Mouse (Mus musculus): ENCODE measurements around the gene Ddias. TPM values are rescaled to one million over a fixed set of nuclear protein-coding genes. Genes with fewer than 3 reads are reported as not detected.
"Not testable (repeated sequence)": the region's sequence is repeated elsewhere in the genome, so short reads cannot be mapped to it uniquely, and the experiment has no call there.

Ddias gene
- under 1 TPM; 0.32 to 0.41 TPM for total RNA-seq (2021)

GRCm38 (mm10) chr7:92874116-92874675 is at the start of gene Ddias, which contains the start of gene Prcp:
Gene Ddias (minus strand): TSS chr7:92874247.
Gene Prcp (plus strand): TSS chr7:92874470.
- intact Hi-C loops (cut with DNase I), result loop anchor here (2.0 to 5.0 kb wide), 5 partner anchors 25 to 237 kb away; partner anchors contain the start of genes Ankrd42 and Pcf11
- DNase-seq (ENCODE audit: low spot score in 2 of 2), result peak; percentile 91 to 93

- intact Hi-C loops (cut with DNase I), result no loop called here
- DNase-seq (ENCODE audit: low spot score in 2 of 2), result no peak
These were observed 46.8 kb upstream of the Ddias start for GRCm38 (mm10) chr7:92920857-92921172.

GRCm38 (mm10) chr7:92920172-92920856 is 46.3 kb upstream of the Ddias start:
- intact Hi-C loops (cut with DNase I), result no loop called here

GRCm38 (mm10) chr7:92904285-92904684 is 30.2 kb upstream of the Ddias start:
- intact Hi-C loops (cut with DNase I); DNase-seq (ENCODE audit: low spot score in 2 of 2): not testable (repeated sequence)

More at GRCm38 (mm10) chr7:92920172-92920856, 46.3 kb upstream of the Ddias start:
- no peak for DNase-seq (ENCODE audit: low spot score in 2 of 2)

GRCm38 (mm10) chr7:92903360-92904038 is 29.5 kb upstream of the Ddias start:
- intact Hi-C loops (cut with DNase I), result no loop called here
- DNase-seq (ENCODE audit: low spot score in 2 of 2), result peak; percentile 44 to 59

- intact Hi-C loops (cut with DNase I), result loop anchor here (5.0 kb wide), 1 partner anchor 70 kb away; no protein-coding TSS in a partner anchor
These were observed 23.0 kb upstream of the Ddias start for GRCm38 (mm10) chr7:92897021-92897420.

GRCm38 (mm10) chr7:92896036-92896435 is 22.0 kb upstream of the Ddias start:
- no peak for DNase-seq (ENCODE audit: low spot score in 2 of 2)
- intact Hi-C loops (cut with DNase I), result loop anchor here (5.0 kb wide), 1 partner anchor 71 kb away; no protein-coding TSS in a partner anchor

More at GRCm38 (mm10) chr7:92897021-92897420, 23.0 kb upstream of the Ddias start:
- DNase-seq (ENCODE audit: low spot score in 2 of 2), result peak in 1 of 2 experiments; percentile 11

- intact Hi-C loops (cut with DNase I), result no loop called here
- DNase-seq (ENCODE audit: low spot score in 2 of 2), result no peak
These were observed 19.4 kb upstream of the Ddias start for GRCm38 (mm10) chr7:92893478-92893877.

- intact Hi-C loops (cut with DNase I), result no loop called here
- no peak for DNase-seq (ENCODE audit: low spot score in 2 of 2)
These were observed 16.7 kb upstream of the Ddias start for GRCm38 (mm10) chr7:92890618-92891230.

GRCm38 (mm10) chr7:92890211-92890610 is 16.2 kb upstream of the Ddias start:
- intact Hi-C loops (cut with DNase I), result no loop called here

GRCm38 (mm10) chr7:92887230-92887629 is 13.2 kb upstream of the Ddias start:
- no peak for DNase-seq (ENCODE audit: low spot score in 2 of 2)
- intact Hi-C loops (cut with DNase I), result no loop called here

More at GRCm38 (mm10) chr7:92890211-92890610, 16.2 kb upstream of the Ddias start:
- no peak for DNase-seq (ENCODE audit: low spot score in 2 of 2)

GRCm38 (mm10) chr7:92886801-92887200 is 12.8 kb upstream of the Ddias start:
- intact Hi-C loops (cut with DNase I), result no loop called here
- DNase-seq (ENCODE audit: low spot score in 2 of 2), result no peak

GRCm38 (mm10) chr7:92884998-92885660 is 11.1 kb upstream of the Ddias start:
- intact Hi-C loops (cut with DNase I), result no loop called here
- DNase-seq (ENCODE audit: low spot score in 2 of 2), result no peak

- no peak for DNase-seq (ENCODE audit: low spot score in 2 of 2)
- intact Hi-C loops (cut with DNase I), result no loop called here
These were observed 10.0 kb upstream of the Ddias start for GRCm38 (mm10) chr7:92883850-92884716.

GRCm38 (mm10) chr7:92878575-92879285 is 4.7 kb upstream of the Ddias start:
- DNase-seq (ENCODE audit: low spot score in 2 of 2), result peak in 1 of 2 experiments; percentile 7
- intact Hi-C loops (cut with DNase I), result no loop called here

GRCm38 (mm10) chr7:92876538-92876937 is 2.5 kb upstream of the Ddias start:
- intact Hi-C loops (cut with DNase I), result no loop called here
- no peak for DNase-seq (ENCODE audit: low spot score in 2 of 2)

- intact Hi-C loops (cut with DNase I), result no loop called here
- no peak for DNase-seq (ENCODE audit: low spot score in 2 of 2)
These were observed 2.0 kb upstream of the Ddias start for GRCm38 (mm10) chr7:92876066-92876465.
